24 mouse cellular contexts compared by ENCODE assay signal in genomic region chr16:5272371-5272770, GRCm38 (mm10). TPM values are rescaled to one million over a fixed set of nuclear protein-coding genes. Genes with fewer than 3 reads are reported as not detected.
A peak's percentile ranks its signal among the peaks of the same experiment; 100 is the strongest.
DNase-seq lines count a peak whose midpoint lies in the region; ATAC-seq lines count a peak whose summit lies in the region.
"Had no signal": no experiment of that assay in that cellular context is flagged by ENCODE, and none has a peak within 500 bp of the region (broad histone marks: within the 10 kb centered on the region; RNA-seq: fewer than 3 reads in every experiment).

No protein-coding gene starts in this region.

- H3K9ac ChIP-seq in forebrain, embryonic 11.5 days (ENCODE audit: low read length): no peak overlapping the region
- no peak overlapping the region for H3K9ac ChIP-seq in forebrain, embryonic 12.5 days
- H3K9ac ChIP-seq: embryonic facial prominence, embryonic 12.5 days; forebrain, embryonic 13.5 days; forebrain, embryonic 15.5 days; forebrain, postnatal 0 days had no signal

- H3K27me3 ChIP-seq in forebrain, embryonic 11.5 days (ENCODE audit: control insufficient read depth, insufficient read depth, low read length): no peaks in the 10 kb centered on the region
- H3K27me3 ChIP-seq in forebrain, embryonic 12.5 days: no peaks in the 10 kb centered on the region
- H3K27me3 ChIP-seq in heart, embryonic 10.5 days (ENCODE audit: insufficient read depth, poor library complexity, severe bottlenecking): no peaks in the 10 kb centered on the region
- H3K27me3 ChIP-seq in limb, embryonic 10.5 days (ENCODE audit: low read depth, poor library complexity, severe bottlenecking): no peaks in the 10 kb centered on the region
- H3K27me3 ChIP-seq: embryonic facial prominence, embryonic 12.5 days; forebrain, embryonic 13.5 days; forebrain, embryonic 15.5 days had no signal

- intact Hi-C loops in heart, postnatal 14 days (cut with DNase I): no loop called here

- H3K4me1 ChIP-seq in forebrain, embryonic 11.5 days (replicated peaks; ENCODE audit: control insufficient read depth, insufficient read depth, low read length): no peaks in the 10 kb centered on the region
- no peaks in the 10 kb centered on the region for H3K4me1 ChIP-seq in forebrain, embryonic 12.5 days
- H3K4me1 ChIP-seq in heart, embryonic 10.5 days: no peaks in the 10 kb centered on the region
- H3K4me1 ChIP-seq in limb, embryonic 10.5 days: no peaks in the 10 kb centered on the region
- H3K4me1 ChIP-seq: embryonic facial prominence, embryonic 12.5 days; forebrain, embryonic 13.5 days; forebrain, embryonic 15.5 days had no signal

- 86% methylated on average over 3 of the region's 3 CpGs for WGBS in forebrain, embryonic 11.5 days
- 81% methylated on average over 3 of the region's 3 CpGs for WGBS in forebrain, embryonic 12.5 days
- 75% methylated on average over 3 of the region's 3 CpGs for WGBS in heart, embryonic 10.5 days
- WGBS in limb, embryonic 10.5 days: 80% methylated on average over 3 of the region's 3 CpGs

- H3K27ac ChIP-seq in forebrain, embryonic 11.5 days (ENCODE audit: low read depth, low read length): no peak overlapping the region
- H3K27ac ChIP-seq in forebrain, embryonic 12.5 days: no peak overlapping the region
- no peak overlapping the region for H3K27ac ChIP-seq in heart, embryonic 10.5 days
- no peak overlapping the region for H3K27ac ChIP-seq in limb, embryonic 10.5 days
- H3K27ac ChIP-seq: embryonic facial prominence, embryonic 10.5 days; embryonic facial prominence, embryonic 12.5 days; forebrain, embryonic 13.5 days; forebrain, embryonic 15.5 days had no signal

- no peak overlapping the region for H3K4me3 ChIP-seq in forebrain, embryonic 11.5 days (ENCODE audit: low read depth, low read length)
- H3K4me3 ChIP-seq in forebrain, embryonic 12.5 days (replicated peaks): no peak overlapping the region
- H3K4me3 ChIP-seq in heart, embryonic 10.5 days: no peak overlapping the region
- H3K4me3 ChIP-seq in limb, embryonic 10.5 days: no peak overlapping the region
- H3K4me3 ChIP-seq: embryonic facial prominence, embryonic 10.5 days; embryonic facial prominence, embryonic 12.5 days; forebrain, embryonic 13.5 days; forebrain, embryonic 15.5 days had no signal

- no peaks in the 10 kb centered on the region for H3K9me3 ChIP-seq in forebrain, embryonic 11.5 days (ENCODE audit: control insufficient read depth, low read length)
- no peaks in the 10 kb centered on the region for H3K9me3 ChIP-seq in forebrain, embryonic 12.5 days
- H3K9me3 ChIP-seq in heart, embryonic 10.5 days: no peaks in the 10 kb centered on the region
- H3K9me3 ChIP-seq in limb, embryonic 10.5 days (replicated peaks): no peaks in the 10 kb centered on the region
- H3K9me3 ChIP-seq: embryonic facial prominence, embryonic 10.5 days; embryonic facial prominence, embryonic 12.5 days; forebrain, embryonic 13.5 days; forebrain, embryonic 15.5 days; G1E had no signal

- ATAC-seq in forebrain, embryonic 11.5 days (replicated peaks; ENCODE audit: low FRiP score): no peak
- no peak for ATAC-seq in forebrain, embryonic 12.5 days (ENCODE audit: low FRiP score)
- ATAC-seq: activated CD4-positive, CD25-positive, alpha-beta regulatory T cell, adult 4 months; CD4-positive, CD25-positive, alpha-beta regulatory T cell, adult 4 months; forebrain, embryonic 13.5 days; forebrain, embryonic 15.5 days; forebrain, postnatal 0 days; Patski had no signal

- H3K36me3 ChIP-seq in forebrain, embryonic 11.5 days (ENCODE audit: control insufficient read depth, insufficient read depth, low read length): no peaks in the 10 kb centered on the region
- no peaks in the 10 kb centered on the region for H3K36me3 ChIP-seq in forebrain, embryonic 12.5 days (replicated peaks)
- H3K36me3 ChIP-seq in heart, embryonic 10.5 days: no peaks in the 10 kb centered on the region
- H3K36me3 ChIP-seq in limb, embryonic 10.5 days: no peaks in the 10 kb centered on the region
- H3K36me3 ChIP-seq: embryonic facial prominence, embryonic 10.5 days; embryonic facial prominence, embryonic 12.5 days; forebrain, embryonic 15.5 days; G1E had no signal

- no peak overlapping the region for H3K4me2 ChIP-seq in forebrain, embryonic 11.5 days (ENCODE audit: low read depth, low read length, severe bottlenecking)
- H3K4me2 ChIP-seq in forebrain, embryonic 12.5 days: no peak overlapping the region
- H3K4me2 ChIP-seq: embryonic facial prominence, embryonic 12.5 days; forebrain, embryonic 13.5 days; forebrain, embryonic 15.5 days had no signal

- DNase-seq in forebrain, embryonic 11.5 days (ENCODE audit: low spot score): peak; percentile 36
- peak; percentile 64 for DNase-seq in heart, embryonic 10.5 days (ENCODE audit: low spot score)
- no peak for DNase-seq in heart, postnatal 14 days
- DNase-seq in limb, embryonic 10.5 days (ENCODE audit: low spot score): peak; percentile 18
- DNase-seq: adrenal gland, adult 8-10 months; adrenal gland, postnatal 14 days; adrenal gland, postnatal 36 days; B cell, adult 2 months; cerebellum, adult 11-12 months; cerebellum, adult 2 months; cerebellum, adult 9-10 months; cerebellum, postnatal 10 days; cerebellum, postnatal 25 days; forebrain, postnatal 0 days had no signal

RNA-seq across cellular contexts. Expression of gene Eef2kmt, which starts 16.6 kb away (rescaled TPM):
- 15.9 and 16.1 TPM in 2 replicates for polyA plus RNA-seq in forebrain, embryonic 11.5 days (2014; fragmentation: Nextera tagmentation; extraction: Ambion mirVana)
- polyA plus RNA-seq in forebrain, embryonic 12.5 days (2016; fragmentation: Nextera tagmentation; extraction: Ambion mirVana): 10.2 and 11.2 TPM in 2 replicates
- 23.3 and 24.8 TPM in 2 replicates for polyA plus RNA-seq in heart, embryonic 10.5 days (2016; fragmentation: Nextera tagmentation; extraction: Ambion mirVana)
- total RNA-seq in heart, postnatal 14 days (2021): 1 to 10 TPM; 9.2 to 9.3 TPM
- polyA plus RNA-seq in limb, embryonic 10.5 days (2016; fragmentation: Nextera tagmentation; extraction: Ambion mirVana): 18.2 and 19.4 TPM in 2 replicates

RNA-seq across cellular contexts. Expression of gene Alg1, which starts 39.0 kb away (rescaled TPM):
- 22.1 and 23.7 TPM in 2 replicates for polyA plus RNA-seq in forebrain, embryonic 11.5 days (2014; fragmentation: Nextera tagmentation; extraction: Ambion mirVana)
- 24.4 and 27.1 TPM in 2 replicates for polyA plus RNA-seq in forebrain, embryonic 12.5 days (2016; fragmentation: Nextera tagmentation; extraction: Ambion mirVana)
- polyA plus RNA-seq in heart, embryonic 10.5 days (2016; fragmentation: Nextera tagmentation; extraction: Ambion mirVana): 27.6 and 27.7 TPM in 2 replicates
- 10 to 100 TPM; 14.8 to 15.3 TPM for total RNA-seq in heart, postnatal 14 days (2021)
- polyA plus RNA-seq in limb, embryonic 10.5 days (2016; fragmentation: Nextera tagmentation; extraction: Ambion mirVana): 25.9 and 29.9 TPM in 2 replicates

RNA-seq across cellular contexts. Expression of gene AU021092, which starts 50.3 kb away (rescaled TPM):
- polyA plus RNA-seq in forebrain, embryonic 11.5 days (2014; fragmentation: Nextera tagmentation; extraction: Ambion mirVana): 4.4 and 4.5 TPM in 2 replicates
- 4.7 and 5.9 TPM in 2 replicates for polyA plus RNA-seq in forebrain, embryonic 12.5 days (2016; fragmentation: Nextera tagmentation; extraction: Ambion mirVana)
- polyA plus RNA-seq in heart, embryonic 10.5 days (2016; fragmentation: Nextera tagmentation; extraction: Ambion mirVana): 0.99 and 1.2 TPM in 2 replicates
- 10 to 100 TPM; 29.1 to 31.6 TPM for total RNA-seq in heart, postnatal 14 days (2021)
- polyA plus RNA-seq in limb, embryonic 10.5 days (2016; fragmentation: Nextera tagmentation; extraction: Ambion mirVana): 0.60 and 1.4 TPM in 2 replicates
- total RNA-seq: CH12.LX, G1E had no signal
- polyA plus RNA-seq: activated CD4-positive, CD25-positive, alpha-beta regulatory T cell, adult 4 months; CD4-positive, CD25-positive, alpha-beta regulatory T cell, adult 4 months; G1E had no signal

Comparison
In these comparisons a context has a peak if more than half of its experiments do, and no peak if none do; other contexts are left out.
1. DNase-seq: peak in forebrain, embryonic 11.5 days (single experiment), heart, embryonic 10.5 days (single experiment) and limb, embryonic 10.5 days (single experiment); none in heart, postnatal 14 days (0 of 2).